Mouse (Mus musculus): ENCODE results near the gene Asic2.

DNA sequence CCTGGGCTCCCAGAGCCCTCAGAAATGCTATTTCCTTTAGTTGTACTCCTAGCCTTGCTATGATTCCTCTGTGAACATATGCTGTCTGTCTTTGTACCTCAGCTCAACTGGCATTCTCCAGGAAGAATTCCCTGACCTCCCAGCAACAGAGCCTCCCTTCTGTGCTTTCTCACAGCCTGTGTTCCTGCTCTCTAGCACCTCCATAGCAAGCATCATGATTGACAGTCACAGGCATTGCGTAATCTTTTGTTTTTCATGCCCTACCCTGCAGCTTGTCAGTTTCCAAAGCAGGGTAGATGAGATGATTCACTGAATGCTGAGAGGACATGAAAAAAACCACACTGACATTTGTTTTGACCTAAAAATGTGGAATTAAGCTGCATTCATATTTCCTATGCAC lies 445.3 kb downstream of the Asic2 start:
- no peak for TF ChIP-seq CTCF (IDR thresholded peaks at IDR 0.05; ENCODE audit: control insufficient read depth, insufficient read depth, low read length)
- TF ChIP-seq POLR2A (IDR thresholded peaks at IDR 0.05; ENCODE audit: borderline replicate concordance, control insufficient read depth, low read depth, low read length) = no peak
